Mouse (Mus musculus) hindbrain, embryonic 13.5 days (tissue): ENCODE data around the gene Clptm1l. TPM values are rescaled to one million over a fixed set of nuclear protein-coding genes. Genes with fewer than 3 reads are reported as not detected.

Experiments
- polyA plus RNA-seq: library from polyadenylated mRNA; unstranded; fragments of >200 nt; fragmentation: Nextera tagmentation; extraction: Ambion mirVana; gene quantifications from 2 replicates; pipeline ENCODE4 v1.2.1, GENCODE M21; 2015

Clptm1l gene
- polyA plus RNA-seq, 1 experiment from 2014 or later: 119 TPM

Other genes starting within 250 kb of the Clptm1l start
- gene Lpcat1, start 136.8 kb upstream of the Clptm1l start, polyA plus RNA-seq: 57.0 and 59.6 TPM in 2 replicates
- 0.06 and 0.13 TPM in 2 replicates for gene Slc6a3, start 67.3 kb upstream of the Clptm1l start, polyA plus RNA-seq
- 5.3 and 8.1 TPM in 2 replicates for gene Tert, start 22.9 kb downstream of the Clptm1l start, polyA plus RNA-seq
- not detected in 2 replicates for gene Slc6a18, start 74.0 kb downstream of the Clptm1l start, polyA plus RNA-seq
- 0.18 and 0.29 TPM in 2 replicates for gene Slc6a19, start 100.9 kb downstream of the Clptm1l start, polyA plus RNA-seq
- gene Slc12a7, start 129.1 kb downstream of the Clptm1l start, polyA plus RNA-seq: 14.3 and 14.9 TPM in 2 replicates
- gene Nkd2, start 243.6 kb downstream of the Clptm1l start, polyA plus RNA-seq: 9.5 and 9.7 TPM in 2 replicates